Mouse (Mus musculus) liver (tissue): Measurements from ENCODE around the gene Stau1.
"Not testable (repeated sequence)": the region's sequence is repeated elsewhere in the genome, so short reads cannot be mapped to it uniquely, and the experiment has no call there.

ENCODE experiments used
- DNase-seq: peaks from one replicate; pipeline ENCODE4 v3.0.0-alpha.2; 2020; ENCODE audit warnings: mixed read lengths

Stau1 gene

DNA sequence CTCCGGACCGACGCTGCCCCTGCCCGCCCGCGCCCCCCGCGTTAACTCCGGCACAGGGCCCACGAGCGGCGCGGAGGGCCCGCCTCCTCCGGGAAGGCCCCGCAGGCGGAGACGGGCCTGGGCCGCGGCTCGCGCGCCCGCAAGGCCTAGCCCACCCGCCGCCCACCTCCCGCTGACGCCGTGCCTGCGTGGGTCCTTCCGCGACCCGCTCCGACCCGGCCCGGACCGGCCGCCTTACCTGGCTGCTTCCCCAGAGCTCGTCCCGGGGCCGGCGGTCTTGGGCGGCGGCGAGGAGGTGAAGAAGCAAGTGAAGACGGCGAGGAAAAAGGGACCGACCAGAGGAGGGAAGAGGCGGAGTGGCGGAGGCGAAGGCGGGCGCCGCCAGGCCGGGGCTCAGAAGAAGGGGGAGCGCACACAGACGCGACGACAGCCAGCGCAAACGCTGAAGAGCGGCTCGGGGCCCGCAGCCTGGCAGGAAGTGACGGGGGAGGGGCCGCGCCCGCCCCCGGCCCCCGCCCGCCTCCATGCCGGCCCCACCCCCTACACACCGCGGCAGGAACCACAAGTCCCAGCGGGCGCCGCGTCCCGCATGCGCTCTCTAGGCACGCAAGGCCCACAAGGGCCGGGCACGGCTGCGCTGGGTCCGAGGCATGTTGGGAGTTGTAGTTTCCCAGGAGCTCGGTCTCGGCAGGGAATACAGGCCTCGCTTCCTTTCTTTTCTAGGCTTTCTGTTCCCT lies at the start of gene Stau1:
Gene Stau1, minus strand, starts transcription at position 504 of the 737 bp plus-strand sequence.
- DNase-seq, result peak; percentile 98

DNA sequence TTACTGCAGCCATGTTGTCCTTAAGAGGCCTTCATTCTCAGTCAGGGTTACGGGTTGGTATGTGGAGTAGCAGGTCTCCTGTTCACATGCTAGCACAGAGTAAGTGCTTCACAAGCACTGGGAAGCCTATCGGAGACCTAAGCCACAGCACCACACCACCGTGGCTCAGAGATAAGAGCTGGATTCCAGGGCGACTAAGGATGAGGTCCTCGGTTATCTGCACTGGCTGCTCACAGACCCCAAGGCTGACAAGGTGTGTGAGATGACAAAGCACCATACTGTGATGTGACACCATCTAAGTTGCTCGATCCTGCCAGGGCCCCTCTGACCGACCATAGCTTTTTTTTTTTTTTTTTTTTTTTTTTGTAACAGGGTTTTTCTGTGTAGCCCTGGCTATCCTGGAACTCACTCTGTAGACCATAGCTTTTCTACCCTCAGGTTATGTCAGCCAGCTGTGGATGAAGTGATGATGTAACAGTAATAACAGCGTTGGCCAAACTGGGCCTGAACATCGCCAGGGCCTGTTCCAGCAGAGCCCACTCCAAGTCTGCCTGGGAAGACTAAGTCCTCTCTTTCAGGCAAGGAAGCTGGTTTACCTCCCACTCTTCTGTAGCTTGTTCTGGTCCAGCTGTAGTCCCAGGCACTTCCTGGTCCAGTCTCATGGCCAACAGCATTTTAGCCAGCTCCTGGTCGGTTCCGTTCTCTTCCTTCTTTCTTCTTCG lies 47.5 kb upstream of the Stau1 start:
- DNase-seq, result peak; percentile 90

DNA sequence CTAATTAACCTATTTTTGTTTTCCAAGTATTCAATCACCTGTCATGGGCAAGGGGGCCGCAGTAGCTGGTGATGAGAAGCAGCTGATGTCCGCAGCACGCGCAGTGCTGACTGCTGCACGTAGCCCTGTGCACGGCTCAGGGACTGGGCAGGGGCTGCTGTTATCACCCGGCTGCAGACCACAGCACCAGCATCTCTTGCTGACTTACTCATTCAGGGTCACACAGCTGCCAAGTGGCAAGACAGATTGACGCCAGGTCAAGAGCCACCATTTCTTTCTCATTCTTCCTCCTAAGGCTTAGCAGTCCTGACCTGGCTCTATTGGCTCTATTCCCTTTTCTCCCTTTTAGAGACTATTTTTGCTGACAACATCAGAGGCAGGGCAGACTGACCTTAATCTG lies 43.3 kb upstream of the Stau1 start:
- peak; percentile 76 for DNase-seq

DNA sequence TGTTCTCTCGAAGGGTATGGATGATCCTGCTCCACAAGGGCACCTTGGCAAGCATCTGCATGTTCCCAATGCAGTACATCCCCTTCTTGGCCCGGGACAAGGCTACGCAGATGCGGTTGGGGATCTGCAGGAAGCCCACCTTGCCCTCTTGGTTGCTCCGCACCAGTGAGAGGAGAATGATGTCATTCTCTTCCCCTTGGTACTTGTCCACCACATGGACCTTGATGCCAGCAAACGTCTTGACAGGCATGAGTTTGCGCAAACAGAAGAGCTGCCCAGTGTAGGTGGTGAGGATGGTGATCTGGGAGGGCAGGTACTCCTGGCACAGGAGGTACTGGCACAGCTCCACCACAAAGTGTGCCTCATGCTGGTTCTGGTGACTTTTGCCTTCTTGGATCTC lies 42.6 kb upstream of the Stau1 start:
- DNase-seq, result no peak

DNA sequence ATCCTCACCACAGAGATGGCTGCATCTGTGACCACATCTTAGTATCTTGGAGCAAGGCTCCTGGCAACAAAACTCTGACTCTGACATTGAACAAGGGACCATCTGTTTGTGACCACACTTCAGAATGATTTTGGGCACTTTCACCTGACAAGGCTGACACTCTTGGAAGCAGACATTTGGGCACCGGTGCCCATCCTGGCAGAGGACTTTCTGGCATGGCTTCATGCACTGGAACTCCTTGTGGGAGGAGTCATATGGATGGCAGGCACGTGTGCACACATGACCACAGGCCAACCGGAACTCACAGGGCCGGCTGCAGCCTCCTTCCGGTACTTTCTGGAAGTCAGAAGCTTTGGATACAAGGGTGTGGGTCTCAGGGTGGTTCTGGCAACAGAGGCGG lies 42.2 kb upstream of the Stau1 start:
- DNase-seq, result no peak

DNA sequence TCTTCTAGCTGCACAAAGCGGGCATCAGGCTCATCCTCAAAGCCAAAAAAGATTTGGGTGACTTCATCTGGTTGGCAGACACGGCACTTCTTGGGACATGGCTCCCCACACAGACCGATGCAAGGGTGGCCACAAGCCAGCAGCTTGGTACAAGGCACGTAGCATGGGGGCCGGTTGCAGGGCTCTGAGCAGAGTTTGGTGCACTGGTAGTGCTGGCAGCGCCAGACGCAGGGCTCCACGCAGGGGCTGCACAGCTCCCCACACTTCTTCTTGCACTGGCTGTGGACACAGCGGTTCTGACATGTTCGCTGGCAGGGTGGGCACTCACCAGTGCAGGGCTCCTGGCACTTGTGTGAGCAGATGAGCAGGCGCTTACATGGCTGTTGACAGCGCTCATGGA lies 41.6 kb upstream of the Stau1 start:
- DNase-seq, result no peak

DNA sequence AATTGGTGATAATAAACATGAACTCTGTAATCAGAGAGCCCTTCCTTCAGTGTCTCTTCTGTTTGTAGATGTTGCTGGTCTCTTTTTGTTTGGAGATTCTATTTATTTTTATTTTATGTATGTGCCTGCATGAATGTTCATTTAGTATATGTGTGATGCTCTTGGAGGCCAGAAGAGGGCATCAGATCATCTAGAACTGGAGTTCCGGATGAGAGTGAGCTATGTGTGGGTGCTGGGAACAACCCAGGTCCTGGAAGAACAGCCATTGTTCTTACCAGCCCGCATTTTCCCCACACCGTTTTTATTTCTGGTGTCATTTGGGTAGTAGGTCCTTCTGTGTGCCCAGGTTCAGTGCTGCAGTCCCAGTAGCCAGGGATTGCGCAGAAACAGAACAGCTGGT lies 34.4 kb upstream of the Stau1 start:
- DNase-seq, result no peak

DNA sequence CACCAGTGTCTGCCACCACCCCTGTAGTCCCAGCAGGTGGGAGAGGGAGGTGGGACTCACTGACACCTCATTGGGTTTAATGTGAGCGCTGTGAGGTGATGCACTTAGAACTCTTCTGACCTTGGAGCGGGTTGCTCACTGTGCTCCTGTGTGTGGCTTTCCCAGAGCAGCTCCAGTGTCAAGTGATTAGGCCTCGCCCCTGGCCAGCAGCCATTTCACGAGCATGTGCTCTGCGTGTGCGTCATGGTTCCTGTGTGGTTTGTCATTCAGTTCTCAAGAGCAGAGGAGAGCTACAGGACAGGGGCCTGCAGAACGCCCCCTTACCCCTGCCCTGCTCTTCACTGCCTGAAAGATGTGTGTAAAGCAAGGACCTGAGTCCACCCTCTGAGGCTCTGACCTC lies 32.5 kb upstream of the Stau1 start:
- no peak for DNase-seq

DNA sequence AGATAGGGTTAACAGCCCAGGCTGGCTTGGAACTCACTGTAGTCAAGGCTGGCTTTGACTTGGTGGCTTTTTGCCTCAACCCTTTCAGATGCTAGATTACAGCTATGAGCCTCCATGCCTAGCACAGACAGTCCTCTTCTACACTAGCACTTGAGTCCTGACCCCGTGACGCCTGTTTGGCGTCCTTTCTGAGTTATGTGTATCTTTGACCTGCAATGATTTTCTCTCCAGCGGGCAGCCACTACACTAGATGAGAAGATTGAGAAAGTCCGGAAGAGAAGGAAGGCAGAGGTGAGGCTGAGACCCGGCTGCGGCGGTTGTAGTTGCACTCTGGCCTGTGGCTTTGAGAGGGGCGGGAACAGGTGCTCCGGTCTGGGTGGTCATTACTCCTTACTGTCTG lies 23.3 kb upstream of the Stau1 start:
- DNase-seq, result no peak

DNA sequence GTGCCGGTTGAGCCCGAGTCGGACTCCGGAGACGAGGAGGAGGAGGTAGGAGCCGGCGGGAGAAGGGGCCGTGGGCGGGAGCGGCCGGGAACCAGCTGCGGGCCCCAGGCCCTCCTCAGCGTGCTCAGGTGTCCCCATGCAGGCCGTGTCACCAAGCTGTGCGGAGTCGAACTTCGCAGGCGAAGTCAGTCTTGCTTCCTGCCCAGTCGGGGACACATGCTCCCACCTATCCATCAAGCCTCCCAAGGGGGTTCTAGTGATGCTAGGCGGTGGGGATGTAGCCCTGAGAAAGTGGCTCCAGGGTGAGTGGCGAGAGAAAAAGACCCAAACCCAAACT lies 19.3 kb upstream of the Stau1 start:
- no peak for DNase-seq

DNA sequence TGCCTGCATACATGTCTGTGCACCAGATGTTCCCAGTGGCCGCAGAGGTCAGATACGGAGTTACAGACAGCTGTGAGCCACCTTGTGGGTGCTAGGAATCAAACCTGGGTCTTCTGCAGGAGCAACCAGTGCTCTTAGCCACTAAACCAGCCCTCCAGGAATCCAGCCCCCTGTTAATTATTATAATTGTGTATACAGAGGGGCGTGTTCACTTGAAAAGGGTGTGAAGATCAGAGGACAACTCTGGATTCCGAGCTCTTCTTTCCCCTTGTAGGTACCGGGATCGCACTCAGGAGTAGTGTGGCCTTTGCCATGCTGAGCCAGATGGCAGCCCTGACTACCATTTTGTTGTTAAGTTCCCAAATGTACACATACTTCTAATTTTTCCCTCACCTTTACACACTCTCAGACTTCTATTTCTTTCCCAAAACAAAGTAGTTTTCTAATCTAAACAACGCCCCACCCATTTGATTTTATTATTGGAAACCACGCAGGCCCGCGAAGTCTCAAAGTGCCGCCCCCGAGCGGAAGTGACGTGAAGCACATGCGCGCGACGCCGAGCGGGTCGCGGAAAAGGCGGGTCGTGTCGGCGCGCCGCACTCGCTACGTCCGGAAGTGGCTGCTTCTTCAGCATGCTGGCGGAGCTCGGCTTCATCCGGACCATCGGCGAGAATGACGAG lies 18.7 kb upstream of the Stau1 start, which contains the start of gene Ddx27:
Gene Ddx27, plus strand, starts transcription at position 492 of the 680 bp plus-strand sequence.
- DNase-seq, result peak; percentile 92

DNA sequence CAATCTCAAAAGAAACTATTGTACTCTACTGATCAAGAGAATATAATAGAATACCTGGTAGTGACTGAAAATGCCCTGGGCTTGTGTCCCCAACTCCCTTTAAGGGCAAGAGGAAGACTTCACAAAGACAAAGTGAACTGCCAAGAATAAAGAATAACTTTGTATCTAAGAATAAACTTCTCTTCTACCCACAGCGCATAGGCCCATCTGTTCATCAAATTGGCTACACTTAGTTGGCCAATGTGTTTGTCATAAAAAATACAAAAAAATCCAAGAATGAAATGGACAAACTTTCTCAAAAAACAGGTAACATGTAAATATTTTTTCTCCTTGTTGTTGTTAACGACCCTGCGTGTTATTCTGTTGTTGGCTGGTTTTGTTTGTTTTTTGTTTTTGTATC lies 14.4 kb upstream of the Stau1 start:
- DNase-seq, result no peak

DNA sequence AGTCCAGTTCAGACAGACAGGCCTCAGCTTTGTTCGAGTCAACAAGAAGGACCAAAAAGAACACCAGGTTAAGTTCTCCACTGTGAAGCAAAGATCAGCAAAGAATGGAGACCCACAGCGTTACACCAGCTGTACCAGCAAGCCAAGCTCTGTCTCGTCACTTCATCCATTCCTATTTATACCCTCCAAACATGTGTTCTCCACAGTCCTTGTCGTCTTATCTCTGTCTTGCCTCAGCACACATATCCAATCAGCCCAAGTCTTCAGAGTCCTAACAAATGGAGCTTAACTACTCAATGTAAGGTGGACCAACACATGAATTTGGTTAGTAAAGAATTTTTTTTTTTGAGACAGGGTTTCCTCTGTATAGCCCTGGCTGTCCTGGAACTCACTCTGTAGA lies 13.4 kb upstream of the Stau1 start:
- no peak for DNase-seq

DNA sequence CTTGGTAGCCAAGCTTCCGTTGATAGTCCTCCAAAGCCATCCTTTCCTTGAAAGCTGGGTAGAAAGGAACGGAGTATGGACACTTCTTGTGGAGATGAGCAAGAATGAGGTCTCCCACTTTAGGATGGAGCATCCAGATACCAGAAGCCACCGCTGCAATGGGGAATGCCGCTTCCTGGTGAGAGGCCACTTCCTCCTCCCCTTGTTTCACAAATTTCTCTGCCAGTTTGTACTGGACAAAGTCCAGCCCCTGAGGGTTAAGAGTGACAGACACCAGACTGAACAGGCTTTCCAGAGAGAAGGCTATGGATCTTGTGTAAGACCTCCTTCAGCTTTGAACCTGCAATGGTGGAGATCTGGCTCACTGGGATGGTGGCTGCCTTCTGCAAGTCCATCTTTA lies 11.5 kb upstream of the Stau1 start:
- not testable (repeated sequence) for DNase-seq

DNA sequence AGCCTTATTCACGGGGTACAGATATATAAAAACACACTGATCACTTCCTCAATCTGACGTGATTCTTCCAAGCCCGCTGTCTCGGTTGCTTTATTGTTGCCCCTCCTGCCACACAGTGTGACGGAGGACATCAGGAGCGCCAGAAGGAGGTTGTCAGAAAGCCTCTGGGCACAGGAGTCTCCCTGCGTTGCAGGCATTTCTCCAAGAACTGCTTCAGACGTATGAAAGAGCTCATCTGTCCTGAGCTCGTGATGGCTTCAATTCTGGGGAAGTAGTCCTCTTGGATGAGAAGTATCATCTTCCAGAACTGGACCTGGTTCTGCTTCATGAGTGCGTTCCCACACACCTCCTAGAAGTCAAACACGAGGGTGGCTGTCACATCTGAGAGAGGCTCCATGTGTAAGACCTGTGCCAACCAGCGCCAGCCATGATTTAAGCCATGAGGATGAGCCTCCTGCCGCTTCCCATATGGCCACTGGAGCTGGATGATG lies 10.9 kb upstream of the Stau1 start:
- no peak for DNase-seq

DNA sequence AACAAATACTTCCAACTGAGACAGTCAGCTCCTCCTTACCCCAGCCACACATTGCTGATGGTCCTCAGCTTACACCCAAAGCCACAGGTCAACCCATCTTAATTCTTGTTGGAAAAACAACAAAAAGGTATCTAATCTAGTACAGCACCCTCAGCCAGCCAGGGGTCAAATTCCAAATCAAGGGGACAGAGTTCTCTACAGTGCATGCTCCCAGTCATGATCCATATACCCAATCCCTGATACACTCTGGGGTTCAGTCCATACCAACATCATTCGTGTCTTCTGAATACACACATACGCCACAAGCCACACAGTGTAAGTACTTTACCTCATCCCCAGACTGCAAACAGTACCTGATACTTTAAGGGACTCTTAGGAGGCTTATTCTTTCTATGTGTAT lies 10.3 kb upstream of the Stau1 start:
- no peak for DNase-seq

DNA sequence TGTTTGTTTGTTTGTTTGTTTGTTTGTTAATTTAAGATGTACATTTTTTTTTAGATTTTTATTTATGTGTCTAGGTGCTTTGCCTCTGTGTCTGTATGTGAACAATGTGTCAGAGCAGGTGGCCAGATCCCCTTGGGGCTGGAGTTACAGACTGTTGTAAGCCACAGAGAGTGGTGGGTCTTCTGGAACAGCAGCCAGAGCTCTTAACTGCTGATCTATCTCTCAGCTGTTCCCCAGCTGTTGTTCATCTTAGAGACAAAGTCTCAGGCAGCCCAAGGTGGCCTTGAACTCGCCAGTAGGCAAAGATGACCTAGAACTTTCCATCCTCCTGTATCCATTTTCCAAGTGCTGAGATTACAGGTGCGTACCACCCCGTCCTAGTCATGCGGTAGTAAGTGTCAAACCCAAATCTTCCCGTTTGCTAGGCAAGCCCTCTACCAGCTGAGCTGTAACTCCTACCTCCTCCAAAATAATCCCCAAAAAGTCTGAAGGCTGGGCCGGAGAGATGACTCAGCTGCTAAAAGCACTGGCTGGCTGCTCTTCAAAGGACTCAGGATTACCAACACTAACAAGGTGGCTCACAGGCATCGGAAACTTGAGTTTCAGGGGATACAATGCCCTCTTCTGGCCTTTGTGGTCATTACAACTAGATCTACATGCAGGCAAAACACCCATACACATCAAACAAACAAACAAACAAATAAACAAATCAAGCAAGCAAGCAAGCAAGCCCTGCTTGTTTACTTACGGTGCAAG lies 8.2 kb upstream of the Stau1 start:
- DNase-seq, result peak; percentile 56

DNA sequence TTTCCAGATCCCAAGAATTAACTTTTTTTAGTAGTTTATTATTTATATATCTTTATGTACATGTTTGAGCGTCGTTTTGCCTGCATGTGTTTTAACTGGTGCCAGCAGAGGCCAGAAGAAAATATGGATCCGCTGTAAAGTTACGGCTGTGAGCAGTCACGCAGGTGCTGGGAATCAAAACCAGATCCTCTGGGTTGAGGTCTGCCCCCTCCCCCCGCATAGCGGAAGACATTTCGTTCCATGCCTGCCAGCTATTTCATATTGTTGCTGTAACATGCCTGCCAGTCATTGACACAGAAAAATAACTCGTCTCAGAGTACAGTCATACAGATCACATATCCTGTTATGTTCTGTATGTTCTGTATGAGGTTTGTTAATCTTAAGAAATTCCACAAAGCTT lies 5.4 kb upstream of the Stau1 start:
- no peak for DNase-seq

DNA sequence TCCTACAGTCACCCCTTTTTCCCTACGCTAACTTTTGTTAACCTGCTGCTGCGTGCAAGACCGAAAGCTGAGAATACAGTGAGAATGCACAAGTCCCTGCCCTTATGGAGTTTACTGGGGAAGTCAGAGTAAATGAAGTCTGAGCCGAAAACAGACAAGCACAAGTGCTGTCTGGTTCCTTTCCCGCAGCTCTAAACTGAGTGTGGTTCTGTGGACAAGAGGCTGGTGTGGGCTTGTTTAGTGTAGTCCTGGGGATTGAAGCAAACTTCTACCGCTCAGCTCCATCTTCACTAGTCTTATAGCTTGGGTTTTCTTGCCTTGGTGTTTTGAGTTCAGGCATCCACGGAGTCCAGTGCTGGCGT lies 415 bp upstream of the Stau1 start:
- DNase-seq, result no peak

DNA sequence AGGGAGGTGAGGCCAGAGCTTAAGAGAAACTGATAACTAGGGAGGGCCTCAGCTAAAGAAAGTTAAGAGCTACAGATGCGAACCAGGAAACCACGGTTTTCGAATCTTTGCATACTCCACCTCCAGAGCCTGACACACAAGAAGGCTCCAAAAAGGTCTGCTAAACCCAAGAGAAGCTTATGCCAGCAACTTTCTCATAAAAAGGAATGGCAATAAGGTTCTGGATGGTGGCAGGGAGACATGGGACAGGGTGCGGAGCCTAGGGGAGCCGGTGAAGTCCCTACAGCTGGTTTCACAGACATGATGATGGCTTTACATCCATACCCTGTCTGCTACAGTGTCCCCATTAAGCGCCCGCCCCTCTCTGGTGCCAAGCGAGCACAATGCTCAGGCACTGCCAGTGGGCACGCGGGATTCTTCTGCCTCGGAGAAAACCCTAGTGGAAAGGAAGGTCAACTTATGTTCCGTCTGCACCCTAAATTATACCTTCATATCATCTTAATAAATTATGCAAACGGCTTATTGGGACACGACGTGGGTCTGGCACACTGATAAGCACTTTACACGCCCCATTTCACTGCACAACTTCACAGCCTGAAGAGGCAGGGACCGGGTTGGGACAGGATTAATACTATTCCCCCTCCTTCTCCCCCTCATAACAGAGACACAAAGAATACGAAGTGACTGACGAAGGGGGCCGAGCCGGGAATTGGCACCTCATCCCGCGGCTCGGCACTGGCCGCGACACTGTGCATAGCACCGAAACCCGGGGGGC lies 891 bp downstream of the Stau1 start:
- peak; percentile 53 for DNase-seq

DNA sequence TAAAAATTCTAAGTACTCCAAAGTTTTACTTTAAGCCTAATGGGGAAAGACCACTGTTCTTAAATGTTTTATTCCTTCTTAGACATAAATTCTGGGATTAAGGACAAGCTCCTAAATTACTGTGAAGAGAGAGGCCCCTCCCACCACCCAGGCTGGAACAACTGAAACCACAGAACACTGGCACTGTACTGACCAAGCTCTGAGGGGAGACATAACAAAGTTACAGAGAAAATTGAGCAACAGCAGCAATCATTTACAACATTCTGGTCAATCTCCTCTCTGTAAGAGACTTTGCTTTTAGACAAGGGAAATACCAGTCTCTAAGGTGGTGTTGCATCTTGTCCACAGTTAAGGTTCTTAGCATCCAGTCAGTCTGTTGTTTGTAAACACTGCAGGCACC lies 4.2 kb downstream of the Stau1 start:
- no peak for DNase-seq

DNA sequence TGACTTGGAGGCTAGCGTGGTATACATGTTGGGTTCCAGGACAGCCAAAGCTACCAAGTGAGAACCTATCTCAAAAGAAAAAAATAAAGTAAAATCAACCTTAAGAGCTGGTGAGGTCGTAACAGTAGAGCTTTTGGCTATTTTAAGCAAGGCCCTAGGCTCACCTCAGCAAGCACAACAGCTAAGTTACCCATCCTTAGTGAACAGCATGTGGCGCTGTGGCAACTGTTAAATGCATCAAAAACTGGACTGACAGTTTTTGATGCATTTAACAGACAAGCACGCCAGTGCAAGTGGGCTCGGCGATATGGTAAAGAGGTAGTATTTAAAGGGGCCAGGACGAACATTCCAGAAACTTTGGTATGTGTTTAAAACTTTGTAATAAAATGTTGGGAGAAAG lies 5.2 kb downstream of the Stau1 start:
- no peak for DNase-seq
